Mouse (Mus musculus) thymus, postnatal 36 days (tissue): Measurements from ENCODE around the gene 0610010K14Rik.

ENCODE experiments used
- DNase-seq, 2 experiments: peaks; one replicate each; pipeline ENCODE4 v3.0.0; 2022; ENCODE audit warnings: mixed read lengths in 2 of 2

0610010K14Rik gene

DNA sequence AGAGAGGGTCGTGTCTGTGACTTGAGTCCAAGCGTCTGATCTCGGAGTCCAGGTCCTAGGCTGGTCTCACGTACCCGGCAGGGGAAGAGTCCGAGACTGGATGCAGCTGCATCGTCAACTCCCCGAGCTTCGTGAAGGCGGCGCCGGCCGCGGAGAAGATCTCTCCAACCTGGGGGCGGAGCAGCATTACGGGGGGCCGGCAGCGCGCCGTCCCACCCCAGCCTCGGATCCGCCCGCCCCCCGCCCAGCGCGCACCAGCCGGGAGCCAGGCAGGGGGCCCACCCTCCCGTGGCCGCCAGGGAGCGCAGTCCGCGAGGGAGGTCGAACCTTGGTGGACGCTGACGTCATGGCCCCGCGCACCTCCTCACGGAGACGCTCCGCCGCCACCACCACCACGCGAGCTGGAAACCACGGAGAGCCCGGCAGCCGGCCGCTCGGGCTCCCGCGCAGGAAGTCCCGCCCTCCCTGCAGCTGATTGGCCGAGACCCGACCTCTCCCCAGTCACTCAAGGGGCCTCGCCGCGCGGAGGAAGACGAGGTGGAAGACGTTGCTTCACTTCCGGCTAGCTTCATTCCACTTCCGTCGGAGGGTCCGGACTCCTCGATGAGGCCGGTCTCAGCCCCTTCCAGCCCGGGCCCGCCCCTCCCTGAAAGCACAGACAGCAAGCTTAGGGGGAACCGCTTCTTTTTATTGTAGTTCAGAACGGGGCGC lies at the start of gene 0610010K14Rik:
TSS of gene 0610010K14Rik (minus strand) at position 458 of the 711 bp plus-strand sequence.
- peak; percentile 98 for DNase-seq

DNA sequence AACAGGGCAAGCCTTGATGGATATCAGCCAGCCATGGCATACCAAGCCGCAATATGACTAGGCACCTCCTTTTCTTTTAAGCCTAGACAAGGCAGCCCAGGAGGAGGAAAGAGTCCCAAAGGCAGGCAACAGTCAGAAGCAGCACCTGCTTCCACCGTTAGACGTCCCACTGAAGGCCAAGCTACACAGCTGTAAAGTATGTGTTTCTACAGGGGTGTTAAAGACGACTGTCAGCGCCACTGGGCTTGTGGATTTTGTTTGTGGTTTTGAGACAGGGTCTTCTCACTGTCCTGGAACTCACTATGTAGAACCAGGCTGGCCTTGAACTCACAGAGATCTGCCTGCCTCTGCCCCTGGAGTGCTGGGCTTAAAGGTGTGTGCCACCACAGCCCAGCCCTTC lies 48.0 kb upstream of the 0610010K14Rik start:
- peak; percentile 44 to 67 for DNase-seq

DNA sequence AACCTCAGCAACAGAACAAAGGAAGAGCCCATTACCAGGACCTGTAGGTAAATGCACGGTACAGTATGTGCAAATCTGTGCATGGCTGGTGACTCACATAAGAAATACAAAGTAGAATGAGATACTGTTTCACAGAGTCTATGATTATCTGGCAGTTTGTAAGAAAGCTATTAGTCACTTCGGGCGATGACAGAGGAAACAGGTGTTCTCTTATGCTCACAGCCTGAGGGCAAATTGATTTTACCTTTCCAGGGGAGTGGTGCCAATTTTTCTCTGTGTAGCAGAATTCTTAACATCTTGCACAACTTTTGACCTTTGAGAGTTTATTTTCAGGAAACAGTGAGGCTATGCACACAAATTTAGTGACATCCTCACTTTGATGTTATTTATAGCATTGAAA lies 47.0 kb upstream of the 0610010K14Rik start:
- no peak for DNase-seq

DNA sequence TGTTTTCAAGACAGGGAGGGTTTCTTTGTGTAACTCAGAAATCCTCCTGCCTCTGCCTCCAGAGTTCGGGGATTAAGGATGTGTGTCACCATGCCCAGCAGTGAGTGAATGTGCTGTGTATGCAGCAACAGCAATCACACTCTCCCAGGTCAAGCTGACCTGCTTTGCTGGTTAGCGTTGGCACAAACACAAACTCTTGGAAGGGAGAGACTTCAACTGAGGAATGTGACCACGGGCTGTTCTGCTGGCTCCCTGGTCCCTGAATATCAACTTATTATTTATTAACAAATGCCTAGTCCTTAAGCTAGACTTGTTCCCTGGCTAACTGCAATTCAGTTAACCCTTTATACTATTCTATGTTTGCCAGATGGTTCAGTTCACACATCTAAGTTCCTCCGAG lies 46.0 kb upstream of the 0610010K14Rik start:
- DNase-seq, result no peak

DNA sequence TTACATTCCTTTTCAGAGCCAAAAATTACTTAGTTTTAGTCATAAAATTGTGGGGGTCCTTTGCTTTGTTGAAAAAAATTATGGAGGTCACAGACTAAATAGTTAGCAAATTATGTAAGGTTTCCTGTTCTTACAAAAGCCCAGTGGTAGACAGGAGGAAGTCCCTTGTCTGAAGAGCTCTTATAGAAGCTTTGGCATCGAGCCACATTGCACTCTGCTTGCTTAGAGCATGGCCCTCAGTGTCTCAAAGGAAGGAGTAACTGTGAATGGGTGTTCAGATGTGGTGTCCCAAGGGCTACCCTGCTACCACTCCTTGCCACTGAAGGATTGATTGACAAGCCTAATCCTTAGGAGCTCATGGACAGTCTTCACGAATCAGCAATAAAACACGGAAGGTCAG lies 42.7 kb upstream of the 0610010K14Rik start:
- peak in 1 of 2 experiments; percentile 26 for DNase-seq

DNA sequence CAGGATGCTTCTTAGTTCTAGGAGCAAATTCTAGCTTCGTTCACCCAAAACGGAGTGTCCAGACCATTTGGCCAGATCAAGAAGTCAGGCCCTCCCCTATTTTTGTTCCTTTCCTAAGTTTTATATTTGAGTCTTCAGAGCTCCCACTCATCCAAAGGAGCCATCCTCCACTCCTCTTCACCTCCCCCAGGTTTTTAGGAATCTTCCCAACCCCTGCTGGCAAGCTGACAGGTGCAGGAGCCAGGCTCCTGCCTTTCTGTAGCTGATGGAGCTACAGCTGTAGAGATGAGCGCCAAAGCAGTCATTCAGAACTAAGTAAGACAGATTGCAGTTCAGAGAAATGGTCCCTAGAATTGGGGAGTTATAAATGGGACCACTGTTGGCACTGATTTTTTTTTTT lies 41.2 kb upstream of the 0610010K14Rik start:
- DNase-seq, result no peak

DNA sequence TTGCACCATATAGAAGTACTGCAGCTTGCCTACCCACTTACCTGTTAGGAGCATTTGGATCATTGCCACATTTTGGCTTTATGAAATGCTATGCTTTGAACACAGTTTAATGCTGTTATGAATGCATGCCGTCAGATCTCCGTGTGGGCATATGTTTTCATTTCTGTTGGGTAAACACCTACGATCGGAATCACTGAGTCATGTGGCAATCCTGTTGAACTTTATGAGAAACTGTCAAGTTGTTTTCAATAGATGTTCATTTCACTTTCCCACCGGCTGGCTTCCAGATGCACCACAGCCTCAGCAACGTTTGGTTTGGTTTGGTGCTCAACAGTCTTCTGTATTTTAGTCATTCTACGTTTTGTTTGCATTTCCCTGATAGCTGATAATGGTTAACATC lies 33.9 kb upstream of the 0610010K14Rik start:
- no peak for DNase-seq

DNA sequence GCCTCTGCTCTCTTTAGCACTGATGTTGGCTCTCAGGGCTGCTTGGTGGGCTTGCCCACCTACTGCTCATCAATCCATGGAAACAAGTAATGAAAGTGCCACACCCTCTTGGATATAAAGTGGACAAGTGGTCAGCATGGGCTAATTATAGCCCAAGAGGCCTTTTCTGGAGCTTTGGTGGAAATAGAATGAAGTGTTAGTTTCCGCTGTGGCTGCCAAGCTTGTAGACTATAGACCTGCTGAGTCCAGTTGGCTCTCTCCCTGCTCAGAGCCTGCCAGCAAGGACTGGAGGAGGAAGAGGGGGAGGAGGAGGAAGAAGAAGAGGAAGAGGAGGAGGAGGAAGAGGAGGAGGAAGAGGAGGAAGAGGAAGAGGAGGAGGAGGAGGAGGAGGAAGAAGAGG lies 28.7 kb upstream of the 0610010K14Rik start:
- no peak for DNase-seq

DNA sequence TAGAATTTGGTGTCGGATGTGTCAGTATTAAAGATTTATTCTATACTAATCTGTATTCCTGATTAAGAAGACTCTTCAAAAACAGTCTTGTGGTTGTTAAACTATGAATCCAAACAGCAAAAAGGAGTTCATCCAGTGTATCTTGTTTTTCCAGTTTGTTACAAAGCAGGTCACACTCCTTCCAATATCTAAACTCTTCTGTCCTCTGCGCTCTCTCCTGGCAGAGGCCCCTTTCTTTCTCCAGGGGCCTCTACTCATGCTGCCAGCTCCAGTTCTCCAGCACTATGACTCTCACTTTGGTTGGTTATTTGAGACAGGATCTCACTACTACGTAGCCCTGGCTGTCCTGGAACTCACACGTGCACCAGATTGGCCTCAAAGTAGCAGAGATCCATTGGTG lies 28.1 kb upstream of the 0610010K14Rik start:
- no peak for DNase-seq

DNA sequence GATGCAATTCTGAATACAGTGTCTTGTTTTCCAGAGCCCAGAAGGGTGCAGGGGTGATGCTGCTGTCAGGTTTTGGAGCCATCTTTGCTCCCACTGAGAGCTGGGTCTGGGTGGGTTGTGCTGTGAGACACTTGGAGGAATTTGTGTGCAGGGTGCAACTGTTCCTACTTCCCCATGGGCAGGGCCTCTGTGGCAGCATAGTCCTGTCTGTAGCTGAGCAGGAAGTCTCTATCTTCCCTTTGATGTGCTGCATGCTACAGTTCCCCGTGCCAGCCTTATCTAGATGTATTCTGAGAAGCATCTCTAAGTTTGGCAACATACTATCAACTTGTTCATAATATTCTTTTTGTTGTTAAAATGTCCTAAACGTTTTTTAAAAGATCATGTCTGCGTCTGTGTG lies 27.5 kb upstream of the 0610010K14Rik start:
- peak; percentile 49 to 70 for DNase-seq

DNA sequence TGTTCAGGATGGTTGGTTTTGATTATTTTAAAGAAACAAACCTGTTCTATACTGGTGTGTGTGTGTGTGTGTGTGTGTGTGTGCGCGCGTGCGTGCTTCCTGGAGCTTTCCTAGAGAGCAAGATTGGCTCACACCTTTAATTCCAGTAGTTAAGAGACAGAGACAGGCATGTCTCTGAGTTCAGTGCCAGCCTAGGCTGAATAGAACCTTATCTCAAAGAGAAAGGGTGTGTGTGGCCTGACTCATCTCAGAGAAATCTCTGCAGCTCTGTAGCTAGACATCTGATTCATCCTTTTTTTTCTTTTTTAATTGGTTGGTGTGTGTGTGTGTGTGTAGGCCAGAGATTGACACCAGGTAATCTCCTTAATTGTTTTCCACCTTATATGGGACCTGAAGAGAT lies 21.3 kb upstream of the 0610010K14Rik start:
- no peak for DNase-seq

DNA sequence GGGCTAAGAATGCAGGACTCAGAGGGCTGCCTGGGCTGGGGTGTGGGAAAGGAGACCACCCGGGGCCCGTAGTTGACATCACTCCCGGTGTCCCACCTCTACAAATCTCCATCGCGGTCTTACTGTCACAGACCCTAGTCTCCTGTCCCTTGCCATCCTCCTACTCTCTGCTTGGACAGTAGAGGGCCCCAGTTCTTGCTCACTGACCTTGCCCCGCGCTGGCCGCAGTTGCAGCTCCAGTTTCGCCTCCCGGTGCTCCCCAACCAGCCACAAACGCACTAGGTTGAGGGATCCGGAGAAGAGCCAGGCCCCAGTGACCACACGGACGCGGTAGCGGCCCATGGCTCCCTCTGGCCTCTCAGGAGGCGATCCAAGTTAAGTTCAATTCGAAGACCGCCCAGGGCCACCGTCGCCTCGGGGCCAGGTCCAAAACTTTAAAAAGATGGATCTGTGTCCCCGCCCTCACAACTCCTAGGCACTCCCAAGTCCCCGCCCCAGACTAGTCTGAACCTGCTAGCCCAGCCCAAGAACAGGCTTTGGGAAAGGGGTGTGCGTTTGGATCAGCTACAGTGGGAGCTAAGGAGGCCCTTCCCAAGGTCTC lies 17.3 kb upstream of the 0610010K14Rik start, which contains the start of gene Alox12:
TSS of gene Alox12 (minus strand) at position 423 of the 601 bp plus-strand sequence.
- no peak for DNase-seq

DNA sequence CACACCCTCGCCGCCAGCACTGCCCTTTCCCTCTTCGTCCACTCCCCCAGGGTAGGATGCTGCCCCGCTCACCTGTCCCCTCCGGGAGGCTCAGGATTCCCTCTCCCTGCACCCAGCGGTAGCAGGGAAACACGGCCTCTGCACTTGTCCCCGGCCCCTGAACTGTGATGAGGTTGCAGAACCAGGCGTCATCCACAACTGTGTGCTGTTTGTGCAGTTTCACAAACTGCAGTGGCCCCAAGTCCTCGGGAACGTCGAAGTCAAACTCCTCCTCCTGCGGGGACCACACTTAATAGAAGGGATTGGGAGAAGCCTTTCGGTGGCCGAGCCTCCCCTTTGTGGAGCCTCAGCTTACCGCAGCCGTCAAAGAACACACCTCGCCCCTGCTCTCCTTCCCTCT lies 16.6 kb upstream of the 0610010K14Rik start:
- no peak for DNase-seq

DNA sequence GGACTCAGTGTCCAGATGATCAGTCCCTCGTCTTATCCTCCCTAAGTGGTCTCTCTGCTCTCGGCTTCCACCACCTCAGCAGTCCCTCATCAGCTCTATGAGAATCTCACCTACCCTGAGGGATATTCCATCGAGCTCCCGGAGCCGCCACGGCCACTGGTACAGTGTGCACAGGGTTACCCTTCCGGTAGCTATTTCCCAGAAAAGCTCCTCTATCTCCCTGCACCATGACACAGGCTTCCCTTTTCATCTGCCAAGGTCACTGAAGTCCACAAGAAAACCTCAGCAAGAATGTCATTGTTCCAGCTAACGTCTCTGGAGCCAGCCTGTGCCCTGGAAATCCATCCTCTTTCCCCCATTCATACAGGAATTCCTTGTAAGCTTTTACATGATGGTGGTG lies 14.1 kb upstream of the 0610010K14Rik start:
- no peak for DNase-seq

DNA sequence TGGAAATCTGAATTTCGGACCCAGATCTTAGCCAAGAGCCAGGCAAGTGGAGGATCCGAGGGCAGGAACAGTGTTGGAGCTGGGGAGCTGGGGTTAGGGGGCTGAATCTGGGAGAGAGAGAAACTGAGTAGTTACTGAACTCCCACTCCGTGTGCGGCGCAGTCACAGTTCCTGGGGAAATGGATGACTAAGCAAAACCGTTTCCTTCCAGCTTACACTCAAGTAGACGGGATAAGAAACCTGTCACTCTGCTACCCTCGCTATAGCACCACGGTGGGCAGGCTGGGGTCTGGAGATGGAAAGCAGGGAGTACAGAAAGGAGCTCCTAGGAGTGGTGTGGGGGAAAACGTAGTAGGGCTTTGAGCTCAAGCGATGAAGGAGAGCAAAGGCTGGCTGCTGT lies 12.4 kb upstream of the 0610010K14Rik start:
- no peak for DNase-seq

DNA sequence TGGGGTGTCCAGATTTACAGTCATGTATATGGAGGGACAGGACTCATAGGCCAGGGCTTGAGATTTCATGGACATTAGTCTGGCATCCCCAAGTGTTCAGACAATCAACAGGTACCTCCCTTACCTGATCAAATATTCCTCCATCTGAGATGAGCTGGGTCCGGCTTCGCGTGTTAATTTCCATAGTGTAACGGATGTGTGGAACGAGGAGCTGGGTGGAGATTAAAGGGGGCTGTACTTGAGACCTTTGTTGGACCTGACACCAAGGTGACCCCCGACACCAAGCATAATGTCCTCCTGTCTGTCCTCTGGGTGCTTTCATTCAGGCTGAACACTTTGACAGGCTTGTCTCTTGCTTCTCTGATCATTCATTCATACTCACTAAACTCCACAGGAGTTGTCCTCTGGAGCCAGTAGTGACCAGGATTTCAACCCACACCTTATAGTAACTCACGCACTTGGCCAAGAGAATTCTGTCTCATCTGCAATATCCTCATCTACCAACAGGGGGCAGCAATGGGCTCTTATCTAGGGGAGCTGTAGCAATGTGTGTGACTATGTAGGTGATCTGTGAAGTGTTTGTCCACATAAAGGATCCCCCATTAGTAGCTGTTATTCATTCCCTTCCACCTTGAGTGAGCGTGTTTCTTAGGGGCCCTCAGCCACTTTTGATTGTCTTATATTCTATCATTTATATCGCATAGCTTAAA lies 9.6 kb upstream of the 0610010K14Rik start:
- peak; percentile 56 to 69 for DNase-seq

DNA sequence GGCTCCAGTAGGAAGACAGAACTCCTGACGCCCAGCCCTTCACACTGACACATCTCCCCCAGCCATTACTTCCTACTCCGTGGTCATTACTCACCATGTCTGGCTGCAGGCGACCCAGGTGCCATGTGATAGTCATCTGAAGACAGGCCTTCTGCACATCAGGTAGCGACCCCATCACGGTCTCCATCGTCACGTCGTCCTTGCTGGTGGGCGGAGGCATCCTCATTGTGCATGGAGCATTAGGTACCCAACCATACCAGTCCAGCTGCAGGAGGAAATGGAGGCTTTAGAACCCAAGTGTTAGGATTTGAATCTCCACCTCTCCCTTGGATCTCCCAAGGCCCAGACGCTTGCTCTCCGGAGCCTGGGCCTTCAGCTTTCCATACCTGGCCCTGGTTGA lies 4.9 kb upstream of the 0610010K14Rik start:
- DNase-seq, result no peak

DNA sequence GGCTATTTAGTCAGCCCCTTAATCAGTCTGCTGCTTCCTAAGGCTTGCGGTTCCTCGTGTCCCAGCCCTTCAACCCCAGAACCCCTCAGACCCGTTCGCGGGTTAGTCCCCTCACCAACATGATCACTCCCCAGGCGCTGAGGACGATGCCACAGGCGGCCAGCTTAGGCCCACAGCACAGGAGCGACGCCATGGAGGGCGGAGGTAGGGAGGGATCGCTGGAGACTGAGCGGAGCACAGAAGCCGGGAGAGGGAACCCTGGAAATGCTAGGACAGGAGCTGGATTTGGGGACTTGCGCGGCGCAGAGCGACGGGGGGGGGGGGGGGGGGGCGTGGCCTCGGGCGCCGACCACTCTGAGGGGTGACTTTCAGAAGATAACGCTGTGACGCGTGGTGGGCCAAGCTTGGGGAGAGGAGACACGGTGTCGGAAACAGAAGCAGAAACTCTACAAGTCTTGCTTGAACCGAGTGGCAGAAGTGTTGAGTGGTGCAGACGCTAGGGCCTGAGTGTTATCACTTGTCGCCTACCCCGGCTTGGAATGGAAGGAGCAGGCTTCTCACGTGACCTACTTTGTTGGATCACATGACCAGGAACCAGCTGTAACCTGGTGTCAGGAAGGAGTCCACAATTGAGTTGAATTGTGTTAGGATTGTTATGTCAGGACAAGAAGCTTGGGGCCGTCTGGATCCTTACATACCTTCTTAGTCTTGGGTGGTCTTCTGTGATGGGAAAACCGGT lies 2.0 kb upstream of the 0610010K14Rik start, which contains the start of the genes Gm21988 and Rnasek:
TSS of gene Gm21988 (minus strand) at position 290 of the 739 bp plus-strand sequence.
TSS of gene Rnasek (minus strand) at position 302 of the 739 bp plus-strand sequence.
- peak; percentile 69 to 80 for DNase-seq

DNA sequence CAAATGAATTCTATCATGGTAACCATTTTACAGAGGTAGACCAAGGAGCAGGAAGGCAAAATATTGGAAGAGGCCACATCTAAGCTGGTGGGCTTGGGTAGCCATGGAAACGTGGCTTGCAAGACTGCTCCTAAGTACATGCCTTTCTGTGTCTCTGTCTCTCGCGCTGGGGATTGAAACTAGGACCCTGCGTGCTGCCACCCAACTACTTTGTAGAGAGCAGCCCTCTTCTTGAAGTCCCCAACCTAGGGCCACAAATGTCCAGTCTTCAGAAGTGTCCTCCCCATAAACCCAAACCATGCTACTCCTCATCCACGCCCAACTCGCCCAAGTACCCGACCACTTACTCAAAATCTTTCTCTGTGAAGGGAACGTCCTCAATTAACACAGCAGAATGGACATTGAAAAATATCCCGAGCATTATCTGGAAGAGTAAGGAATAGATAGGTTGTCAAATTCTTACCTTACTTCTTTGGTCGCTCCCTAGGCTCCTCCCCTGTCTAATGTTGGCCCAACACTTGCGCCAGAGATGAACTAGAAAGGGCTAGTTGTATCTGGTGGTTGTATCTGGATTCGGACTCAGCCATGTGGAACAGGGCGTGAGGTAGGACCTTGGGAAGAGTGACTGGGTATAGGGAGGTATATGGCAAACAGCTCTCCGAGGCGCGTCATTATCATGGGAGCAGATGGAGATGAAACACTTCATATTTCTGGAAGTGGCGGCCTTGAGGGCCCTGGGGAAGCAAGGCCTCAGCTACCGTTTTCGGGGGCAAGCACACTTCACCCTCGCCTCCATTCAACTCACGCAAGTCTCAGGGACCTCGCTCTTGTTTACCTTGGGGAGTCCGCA lies 1.1 kb upstream of the 0610010K14Rik start:
- DNase-seq, result peak in 1 of 2 experiments; percentile 17

DNA sequence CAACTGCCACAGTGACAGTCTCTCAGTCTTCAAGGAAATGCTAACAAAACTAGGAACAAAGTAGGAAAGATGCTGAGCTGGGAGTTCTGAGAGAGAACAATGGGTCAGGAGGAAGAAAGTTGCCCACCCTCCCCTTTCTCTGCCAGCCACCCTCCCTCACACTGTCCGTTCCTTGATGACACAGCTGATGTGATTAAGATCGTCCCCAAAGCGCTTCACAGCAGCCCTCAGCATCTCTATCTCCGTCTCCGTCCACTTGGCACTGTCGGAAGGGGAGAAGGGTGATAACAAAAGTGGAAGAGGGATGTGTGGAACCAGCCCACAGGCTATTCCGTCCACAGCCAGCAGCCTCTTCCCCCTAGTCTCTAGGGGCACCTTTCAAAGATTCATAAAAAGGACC lies 997 bp downstream of the 0610010K14Rik start:
- peak in 1 of 2 experiments; percentile 24 for DNase-seq

DNA sequence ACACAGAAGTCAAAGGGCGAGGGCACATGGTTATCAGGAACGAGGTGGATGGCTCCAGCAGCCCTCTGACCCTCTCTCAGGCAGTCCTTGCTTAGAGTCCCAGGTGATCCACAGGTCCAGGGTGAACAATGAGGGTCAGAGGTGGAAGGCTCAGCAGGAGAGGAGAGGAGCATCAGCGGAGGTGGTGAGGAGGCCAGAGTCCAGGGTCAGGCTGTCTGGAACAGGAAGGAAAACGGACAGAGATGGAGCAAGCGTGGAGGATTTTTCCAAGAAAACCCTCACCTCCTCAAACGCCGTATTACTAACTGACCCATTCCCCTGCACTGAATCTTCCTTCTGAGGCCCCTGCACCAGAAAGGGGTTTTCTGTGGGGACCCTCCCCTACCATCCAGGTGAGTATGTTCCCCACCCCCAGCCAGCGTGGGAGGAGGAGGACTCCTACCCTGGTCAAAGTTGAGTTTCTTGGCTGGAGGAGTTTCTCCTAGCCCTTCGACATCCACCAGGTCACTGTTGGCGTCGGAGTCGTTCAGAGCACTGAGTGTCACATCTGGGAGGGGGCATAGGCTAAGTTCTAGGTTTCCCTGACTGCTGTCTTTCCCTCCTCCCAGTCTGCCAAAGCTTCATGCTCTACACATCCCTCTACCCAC lies 2.3 kb downstream of the 0610010K14Rik start:
- no peak for DNase-seq
